Mouse (Mus musculus) stomach, embryonic 14.5 days (tissue): ENCODE measurements at regions not wholly inside any gene's neighbourhood (a gene's known extent, or its start where the extent isn't known, plus 50 kb on each side); places are given as distances from the start of the nearest gene placed in this dataset.

ENCODE experiments used
- ATAC-seq: fragments of 200-750 bp; cut with Nextera tagmentation; 2 replicates; pipeline ENCODE4 v1.8.0; 2017; ENCODE audit warnings: low read depth, moderate TSS enrichment; ENCODE audit not compliant: insufficient number of reproducible peaks, insufficient read depth, low FRiP score
- H3K27ac ChIP-seq: fragments of 300-500 bp; sonication (generic); 2 replicates; pipeline ENCODE4 v1.5.1; 2014; ENCODE audit warnings: mild to moderate bottlenecking, low read length, moderate library complexity, mixed read lengths
- H3K27me3 ChIP-seq: fragments of 300-500 bp; sonication (generic); 2 replicates; pipeline ENCODE4 v1.6.1; 2014; ENCODE audit warnings: low read length, control low read depth, mixed read lengths; ENCODE audit not compliant: control insufficient read depth, insufficient read depth
- H3K36me3 ChIP-seq: fragments of 300-500 bp; sonication (generic); 2 replicates; pipeline ENCODE4 v1.6.1; 2014; ENCODE audit warnings: mild to moderate bottlenecking, control low read depth, low read length, moderate library complexity, mixed read lengths; ENCODE audit not compliant: control insufficient read depth, insufficient read depth
- H3K4me1 ChIP-seq: fragments of 300-500 bp; sonication (generic); 2 replicates; pipeline ENCODE4 v1.6.1; 2014; ENCODE audit warnings: low read length, control low read depth, mixed read lengths; ENCODE audit not compliant: control insufficient read depth, insufficient read depth
- H3K4me2 ChIP-seq: fragments of 300-500 bp; sonication (generic); replicated peaks from 2 replicates; pipeline ENCODE4 v1.6.1; 2014; ENCODE audit warnings: low read depth, low read length, control low read depth
- H3K4me3 ChIP-seq: fragments of 300-500 bp; sonication (generic); 2 replicates; pipeline ENCODE4 v1.5.1; 2014; ENCODE audit warnings: low read depth, low read length, control low read depth
- H3K9ac ChIP-seq: fragments of 300-500 bp; sonication (generic); replicated peaks from 2 replicates; pipeline ENCODE4 v1.6.1; 2014; ENCODE audit warnings: low read depth, mild to moderate bottlenecking, control low read depth, low read length, moderate library complexity, mixed read lengths
- H3K9me3 ChIP-seq: fragments of 300-500 bp; sonication (generic); 2 replicates; pipeline ENCODE4 v1.6.1; 2016; ENCODE audit warnings: low read depth, low read length, control low read depth; ENCODE audit not compliant: control insufficient read depth
- WGBS: fragments of 180-500 bp; shearing (Covaris S2); extraction: QIAGEN DNeasy Blood & Tissue Kit; methylation state at CpG from one replicate; pipeline ENCODE4 v1.1.7; 2014; 5-methylcytosine and 5-hydroxymethylcytosine counted together

DNA sequence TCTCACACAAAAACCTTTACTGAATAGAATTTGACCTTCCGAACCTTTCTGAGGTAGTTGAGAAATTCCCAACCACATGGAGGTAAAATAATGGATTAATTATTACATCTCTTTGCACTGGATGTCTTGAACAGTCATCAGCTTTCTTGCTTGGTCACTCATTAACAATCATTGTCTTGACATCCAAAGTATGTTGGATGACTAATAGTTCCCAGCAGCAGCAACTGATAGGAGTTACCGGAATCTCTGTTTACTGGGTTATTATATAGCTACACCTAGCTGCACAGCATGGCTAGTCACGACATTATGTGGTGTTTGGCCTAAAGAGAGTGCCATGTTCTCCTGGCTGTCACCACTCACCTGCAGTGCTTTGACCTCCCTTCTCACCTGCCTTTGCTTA, 234.9 kb upstream of the Zpld1 start:
- Histone ChIP-seq H3K4me2 (no peak overlapping the region), H3K9me3 (no peaks in the 10 kb centered on the region), H3K27me3 (no peaks in the 10 kb centered on the region), H3K36me3 (no peaks in the 10 kb centered on the region), H3K4me3 (no peak overlapping the region), H3K9ac (no peak overlapping the region), H3K4me1 (no peaks in the 10 kb centered on the region), H3K27ac (no peak overlapping the region)
- 66% methylated on average over 3 of the region's 3 CpGs for WGBS
- peak; percentile 28; the same call in 1 of the 2 replicates for ATAC-seq

DNA sequence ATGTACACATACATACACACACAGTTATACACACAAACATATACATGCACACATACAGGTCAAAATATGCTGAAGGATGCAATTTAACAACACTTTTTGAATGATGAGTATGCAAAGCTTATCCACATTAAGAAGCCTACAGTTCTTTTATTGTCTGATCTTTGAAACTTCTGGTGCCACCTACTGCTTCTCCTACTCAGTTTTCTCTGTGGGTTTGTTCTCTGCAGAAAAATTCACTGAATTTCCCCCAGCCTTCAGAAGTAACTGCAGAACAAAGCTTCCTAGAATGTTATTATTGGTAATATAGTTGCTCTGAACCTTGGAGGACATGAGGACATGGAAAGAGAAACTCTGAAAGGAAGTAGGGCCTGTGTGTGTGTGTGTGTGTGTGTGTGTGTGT, 233.1 kb upstream of the Zpld1 start:
- Histone ChIP-seq H3K36me3 (no peaks in the 10 kb centered on the region), H3K4me2 (no peak overlapping the region), H3K9ac (no peak overlapping the region), H3K4me3 (no peak overlapping the region), H3K27me3 (no peaks in the 10 kb centered on the region), H3K27ac (no peak overlapping the region), H3K9me3 (no peaks in the 10 kb centered on the region), H3K4me1 (no peaks in the 10 kb centered on the region)
- ATAC-seq, result no peak

GRCm38 (mm10) chr16:55527680-55528079, 229.9 kb upstream of the Zpld1 start:
- Histone ChIP-seq H3K27ac (no peak overlapping the region), H3K4me1 (no peaks in the 10 kb centered on the region), H3K27me3 (no peaks in the 10 kb centered on the region), H3K4me2 (no peak overlapping the region), H3K9me3 (no peaks in the 10 kb centered on the region), H3K4me3 (no peak overlapping the region), H3K9ac (no peak overlapping the region), H3K36me3 (no peaks in the 10 kb centered on the region)
- no peak for ATAC-seq
- WGBS, result 74% methylated on average over 5 of the region's 5 CpGs

DNA sequence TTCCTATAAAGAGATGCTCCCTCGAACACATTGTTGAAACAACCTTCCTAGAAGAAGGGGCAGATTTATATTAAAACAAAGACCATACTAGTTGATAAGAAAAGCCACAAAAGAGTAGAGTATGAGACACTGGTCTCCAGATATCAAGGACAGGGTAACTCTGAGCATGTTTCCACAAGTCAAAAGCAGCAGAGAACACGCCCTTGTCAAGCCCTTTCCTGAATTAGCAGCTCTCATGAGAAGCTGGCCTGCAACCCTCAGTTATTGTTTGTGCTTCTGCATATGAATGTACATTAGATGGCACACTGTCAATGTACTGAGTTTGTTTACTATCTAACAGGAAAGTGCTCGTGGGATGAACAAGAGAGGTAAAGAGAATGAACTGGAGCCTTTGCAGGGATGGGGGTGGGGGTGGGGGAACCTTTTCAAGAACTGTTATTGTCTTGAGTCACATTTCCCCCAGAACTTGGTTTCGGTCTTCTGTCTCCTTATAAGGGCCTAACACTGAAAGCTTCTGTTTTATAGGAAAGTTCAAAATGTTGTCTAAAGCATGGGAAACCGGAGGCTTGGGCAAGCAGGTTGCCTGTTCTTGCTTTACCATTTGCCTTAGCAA, 228.6 kb upstream of the Zpld1 start:
- Histone ChIP-seq H3K9ac (no peak overlapping the region), H3K4me2 (no peak overlapping the region), H3K27ac (no peak overlapping the region), H3K27me3 (no peaks in the 10 kb centered on the region), H3K4me3 (no peak overlapping the region), H3K4me1 (no peaks in the 10 kb centered on the region), H3K9me3 (no peaks in the 10 kb centered on the region), H3K36me3 (no peaks in the 10 kb centered on the region)
- no peak for ATAC-seq
- WGBS, result 64% methylated on average over 5 of the region's 5 CpGs

GRCm38 (mm10) chr16:55523264-55523663, 225.5 kb upstream of the Zpld1 start:
- Histone ChIP-seq H3K27ac (no peak overlapping the region), H3K27me3 (no peaks in the 10 kb centered on the region), H3K4me3 (no peak overlapping the region), H3K4me2 (no peak overlapping the region), H3K9ac (no peak overlapping the region), H3K9me3 (no peaks in the 10 kb centered on the region), H3K4me1 (no peaks in the 10 kb centered on the region), H3K36me3 (no peaks in the 10 kb centered on the region)
- 74% methylated on average over 1 of the region's 1 CpGs for WGBS
- ATAC-seq, result no peak

DNA sequence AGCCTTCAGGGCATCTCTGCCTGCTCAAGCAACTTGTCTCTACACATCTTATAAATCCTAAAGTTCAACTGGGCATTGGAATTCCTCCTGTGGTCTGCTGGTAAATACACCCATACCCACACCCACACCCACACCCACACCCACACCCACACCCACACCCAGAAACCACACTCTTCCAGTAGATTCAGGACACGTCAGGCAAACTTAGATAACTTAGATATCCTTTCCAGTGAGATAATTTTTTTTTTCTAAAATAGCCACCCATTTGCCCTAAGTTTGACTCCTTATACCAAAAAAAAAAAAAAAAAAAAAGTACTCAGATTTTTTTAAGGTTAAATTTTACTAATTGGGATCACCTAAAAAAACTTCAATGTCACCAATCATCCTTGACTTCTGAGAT, 224.5 kb upstream of the Zpld1 start:
- Histone ChIP-seq H3K36me3 (no peaks in the 10 kb centered on the region), H3K9ac (no peak overlapping the region), H3K9me3 (no peaks in the 10 kb centered on the region), H3K4me1 (no peaks in the 10 kb centered on the region), H3K27me3 (no peaks in the 10 kb centered on the region), H3K4me3 (no peak overlapping the region), H3K27ac (no peak overlapping the region), H3K4me2 (no peak overlapping the region)
- ATAC-seq, result no peak
- 73% methylated on average over 1 of the region's 1 CpGs for WGBS

GRCm38 (mm10) chr16:55521421-55521971, 223.7 kb upstream of the Zpld1 start:
- no peaks in the 10 kb centered on the region for H3K27me3 ChIP-seq
- no peak overlapping the region for H3K27ac ChIP-seq
- no peak overlapping the region for H3K9ac ChIP-seq
- no peaks in the 10 kb centered on the region for H3K4me1 ChIP-seq
- 92% methylated on average over 6 of the region's 6 CpGs for WGBS
- H3K4me3 ChIP-seq, result no peak overlapping the region
- no peaks in the 10 kb centered on the region for H3K9me3 ChIP-seq
- no peak for ATAC-seq
- no peaks in the 10 kb centered on the region for H3K36me3 ChIP-seq
- no peak overlapping the region for H3K4me2 ChIP-seq

GRCm38 (mm10) chr16:55520077-55520476, 222.3 kb upstream of the Zpld1 start:
- 92% methylated on average over 6 of the region's 6 CpGs for WGBS
- Histone ChIP-seq H3K27me3 (no peaks in the 10 kb centered on the region), H3K9ac (no peak overlapping the region), H3K4me3 (no peak overlapping the region), H3K4me2 (no peak overlapping the region), H3K4me1 (no peaks in the 10 kb centered on the region), H3K36me3 (no peaks in the 10 kb centered on the region), H3K27ac (no peak overlapping the region), H3K9me3 (no peaks in the 10 kb centered on the region)
- no peak for ATAC-seq

DNA sequence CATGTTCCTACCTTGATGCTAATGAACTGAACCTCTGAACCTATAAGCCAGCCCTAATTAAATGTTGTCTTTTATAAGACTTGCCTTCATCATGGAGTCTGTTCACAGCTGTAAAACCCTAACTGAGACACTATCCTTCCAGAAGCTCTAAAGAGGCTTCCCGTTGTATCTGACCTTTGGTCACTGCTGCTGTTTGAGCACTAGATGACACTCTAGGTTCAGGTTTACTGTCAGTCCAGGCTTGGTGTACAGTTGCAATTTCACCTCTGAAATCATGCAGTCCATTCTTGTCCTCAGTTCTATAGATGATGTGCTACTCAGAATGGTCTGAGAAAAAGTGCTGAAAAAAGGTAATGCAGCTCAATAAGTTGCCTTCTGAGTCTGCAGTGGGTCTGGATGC, 221.9 kb upstream of the Zpld1 start:
- H3K4me1 ChIP-seq, result no peaks in the 10 kb centered on the region
- ATAC-seq, result no peak
- no peaks in the 10 kb centered on the region for H3K9me3 ChIP-seq
- no peak overlapping the region for H3K27ac ChIP-seq
- WGBS, result 82% methylated on average over 1 of the region's 1 CpGs
- no peak overlapping the region for H3K4me2 ChIP-seq
- no peaks in the 10 kb centered on the region for H3K36me3 ChIP-seq
- no peak overlapping the region for H3K9ac ChIP-seq
- H3K27me3 ChIP-seq, result no peaks in the 10 kb centered on the region
- no peak overlapping the region for H3K4me3 ChIP-seq
